Mouse (Mus musculus) 3T3-L1 (cell line): ENCODE measurements around the gene Myzap.

Experiments
- DNase-seq: peaks from one replicate; pipeline ENCODE4 v3.0.0-alpha.2; 2015; ENCODE audit warnings: low read depth, low spot score

The Myzap gene

GRCm38 (mm10) chr9:71544831-71545230 is 47.3 kb downstream of the Myzap start:
- no peak for DNase-seq

GRCm38 (mm10) chr9:71543443-71544222 is 48.5 kb downstream of the Myzap start:
- peak; percentile 89 for DNase-seq

GRCm38 (mm10) chr9:71542292-71542691 is 49.9 kb downstream of the Myzap start:
- DNase-seq = no peak

- DNase-seq = no peak
These were observed 51.4 kb downstream of the Myzap start for GRCm38 (mm10) chr9:71540739-71541138.

GRCm38 (mm10) chr9:71535730-71536129 is 56.4 kb downstream of the Myzap start:
- DNase-seq = no peak

GRCm38 (mm10) chr9:71535036-71535435 is 57.1 kb downstream of the Myzap start:
- no peak for DNase-seq

- DNase-seq = peak; percentile 31
These were observed 62.2 kb downstream of the Myzap start for GRCm38 (mm10) chr9:71529960-71530359.

GRCm38 (mm10) chr9:71527438-71527837 is 64.7 kb downstream of the Myzap start:
- DNase-seq = no peak

GRCm38 (mm10) chr9:71523901-71524300 is 68.3 kb downstream of the Myzap start:
- no peak for DNase-seq

GRCm38 (mm10) chr9:71519836-71520235 is 72.3 kb downstream of the Myzap start:
- DNase-seq = no peak

- DNase-seq = no peak
These were observed 74.7 kb downstream of the Myzap start for GRCm38 (mm10) chr9:71517487-71517886.

- no peak for DNase-seq
These were observed 76.3 kb downstream of the Myzap start for GRCm38 (mm10) chr9:71515862-71516261.

GRCm38 (mm10) chr9:71513566-71513965 is 78.6 kb downstream of the Myzap start:
- peak; percentile 4 for DNase-seq

- DNase-seq = peak; percentile 87
These were observed 79.3 kb downstream of the Myzap start for GRCm38 (mm10) chr9:71512899-71513298.

GRCm38 (mm10) chr9:71498391-71499182 is 93.6 kb downstream of the Myzap start:
- peak; percentile 51 for DNase-seq

GRCm38 (mm10) chr9:71496637-71497036 is 95.5 kb downstream of the Myzap start:
- peak; percentile 23 for DNase-seq

GRCm38 (mm10) chr9:71493771-71494170 is 98.4 kb downstream of the Myzap start:
- DNase-seq = no peak

GRCm38 (mm10) chr9:71492296-71493025 is 99.7 kb downstream of the Myzap start:
- no peak for DNase-seq

- DNase-seq = no peak
These were observed 102.1 kb downstream of the Myzap start for GRCm38 (mm10) chr9:71490076-71490475.

- DNase-seq = no peak
These were observed 106.0 kb downstream of the Myzap start for GRCm38 (mm10) chr9:71486127-71486526.

GRCm38 (mm10) chr9:71485475-71486094 is 106.6 kb downstream of the Myzap start, which contains the start of gene Polr2m:
Gene Polr2m (minus strand): TSS chr9:71485935.
- DNase-seq = peak; percentile 95
